In genomic region chr9:82247695-82248445, GRCm38 (mm10) we compare ENCODE assay signal across 10 mouse cellular contexts.
DNase-seq lines count a peak whose midpoint lies in the region; ATAC-seq and TF ChIP-seq lines count a peak whose summit lies in the region.
"Had no signal": no experiment of that assay in that cellular context is flagged by ENCODE, and none has a peak within 500 bp of the region (broad histone marks: within the 10 kb centered on the region; RNA-seq: fewer than 3 reads in every experiment).

No protein-coding gene starts in this region.

- H3K36me3 ChIP-seq in forebrain, embryonic 11.5 days (ENCODE audit: control insufficient read depth, insufficient read depth, low read length) = no peaks in the 10 kb centered on the region
- H3K36me3 ChIP-seq in forebrain, embryonic 10.5 days (replicated peaks) = no peaks in the 10 kb centered on the region
- no peaks in the 10 kb centered on the region for H3K36me3 ChIP-seq in ES-E14 (ENCODE audit: control insufficient read depth, insufficient read depth, low read length, poor library complexity, severe bottlenecking)

- no peak overlapping the region for H3K4me2 ChIP-seq in forebrain, embryonic 11.5 days (ENCODE audit: low read depth, low read length, severe bottlenecking)

- H3K9me3 ChIP-seq in forebrain, embryonic 11.5 days (ENCODE audit: control insufficient read depth, low read length) = no peaks in the 10 kb centered on the region
- no peaks in the 10 kb centered on the region for H3K9me3 ChIP-seq in forebrain, embryonic 10.5 days
- no peaks in the 10 kb centered on the region for H3K9me3 ChIP-seq in ES-E14 (ENCODE audit: control insufficient read depth, insufficient read depth, low read depth, low read length)

- no peak overlapping the region for H3K27ac ChIP-seq in forebrain, embryonic 11.5 days (ENCODE audit: low read depth, low read length)
- H3K27ac ChIP-seq in forebrain, embryonic 10.5 days = no peak overlapping the region
- no peak overlapping the region for H3K27ac ChIP-seq in ES-E14 (ENCODE audit: insufficient read depth, low read depth, low read length, poor library complexity, severe bottlenecking)

- peak; percentile 35; the same call in 1 of the 2 replicates for ATAC-seq in forebrain, embryonic 11.5 days (replicated peaks; ENCODE audit: low FRiP score)
- peak; percentile 48; the same call in 1 of the 2 replicates for ATAC-seq in granulocyte monocyte progenitor cell, adult 5-6 weeks (replicated peaks; ENCODE audit: poor library complexity, severe bottlenecking)

- H3K4me1 ChIP-seq in forebrain, embryonic 11.5 days (replicated peaks; ENCODE audit: control insufficient read depth, insufficient read depth, low read length) = no peaks in the 10 kb centered on the region
- no peaks in the 10 kb centered on the region for H3K4me1 ChIP-seq in forebrain, embryonic 10.5 days
- H3K4me1 ChIP-seq in ES-E14 (ENCODE audit: control insufficient read depth in 2 of 2, insufficient read depth in 2 of 2, low read length in 2 of 2, poor library complexity in 1 of 2) = no peaks in the 10 kb centered on the region

- DNase-seq in forebrain, embryonic 11.5 days (ENCODE audit: low spot score) = peak; percentile 48
- no peak for DNase-seq in forebrain, embryonic 10.5 days (ENCODE audit: extremely low spot score, low spot score)
- peak; percentile 4 for DNase-seq in layer of hippocampus, adult 11-12 months (ENCODE audit: low spot score)
- DNase-seq in layer of hippocampus, postnatal 36 days = no peak
- DNase-seq in ES-E14 (ENCODE audit: low read depth, low spot score) = peak; percentile 9
- no peak for DNase-seq in cerebellum, adult 9-11 months
- no peak for DNase-seq in spleen, adult 12 weeks (ENCODE audit: low spot score)
- DNase-seq: cerebellum, adult 18-20 months; gastrocnemius, postnatal 25 days had no signal

- in situ Hi-C loops in ES-E14 (cut with MboI; ENCODE audit: low sequenced_read_pairs in 2 of 2, unreplicated experiment in 2 of 2) = no loop called here

- no peak overlapping the region for H3K9ac ChIP-seq in forebrain, embryonic 11.5 days (ENCODE audit: low read length)
- no peak overlapping the region for H3K9ac ChIP-seq in ES-E14 (ENCODE audit: insufficient read depth, low read depth, low read length, poor library complexity, severe bottlenecking)

- WGBS in forebrain, embryonic 11.5 days = 83% methylated on average over 7 of the region's 7 CpGs
- WGBS in forebrain, embryonic 10.5 days = 80% methylated on average over 7 of the region's 7 CpGs

- no peaks in the 10 kb centered on the region for H3K27me3 ChIP-seq in forebrain, embryonic 11.5 days (ENCODE audit: control insufficient read depth, insufficient read depth, low read length)
- H3K27me3 ChIP-seq in forebrain, embryonic 10.5 days (ENCODE audit: poor library complexity, severe bottlenecking) = no peaks in the 10 kb centered on the region

- H3K4me3 ChIP-seq in forebrain, embryonic 11.5 days (ENCODE audit: low read depth, low read length) = no peak overlapping the region
- H3K4me3 ChIP-seq in forebrain, embryonic 10.5 days = no peak overlapping the region
- no peak overlapping the region for H3K4me3 ChIP-seq in ES-E14 (ENCODE audit: insufficient read depth in 1 of 2, low read depth in 1 of 2, low read length in 2 of 2, poor library complexity in 1 of 2, severe bottlenecking in 1 of 2)

TF ChIP-seq in ES-E14, 5 proteins besides CTCF, POLR2A, EP300 and RAD21:
- TF ChIP-seq ZC3H11A (IDR thresholded peaks at IDR 0.05; ENCODE audit: borderline replicate concordance, low read depth, low read length) = no peak
- TF ChIP-seq MAFK (IDR thresholded peaks at IDR 0.05; ENCODE audit: insufficient read depth, low read depth, low read length) = no peak
- no peak for TF ChIP-seq HCFC1 (IDR thresholded peaks at IDR 0.05; ENCODE audit: borderline replicate concordance, insufficient read depth, low read length)
- TF ChIP-seq ZNF384 (IDR thresholded peaks at IDR 0.05; ENCODE audit: low read depth, low read length) = no peak
- no peak for TF ChIP-seq CHD2 (IDR thresholded peaks at IDR 0.05; ENCODE audit: low read depth, low read length)

Comparison
In these comparisons a context has a peak if more than half of its experiments do, and no peak if none do; other contexts are left out.
1. DNase-seq: peak in forebrain, embryonic 11.5 days (single experiment), layer of hippocampus, adult 11-12 months (single experiment) and ES-E14 (single experiment); none in forebrain, embryonic 10.5 days (single experiment), layer of hippocampus, postnatal 36 days (0 of 2), cerebellum, adult 9-11 months (single experiment) and spleen, adult 12 weeks (single experiment).